Mouse (Mus musculus) spleen, adult 2 months (tissue): ENCODE results near the gene Rab3c.

Experiments used
- CTCF ChIP-seq: fragments of 200-500 bp; IDR thresholded peaks from 2 replicates; pipeline ENCODE4 v1.5.1; 2011; ENCODE audit warnings: mild to moderate bottlenecking, inconsistent platforms; ENCODE audit not compliant: insufficient read depth, insufficient read length, insufficient replicate concordance; ENCODE audit errors: extremely low read depth
- POLR2A ChIP-seq: fragments of 200-500 bp; IDR thresholded peaks from 2 replicates; pipeline ENCODE4 v1.6.1; 2011; ENCODE audit warnings: low read depth, low read length, inconsistent platforms

DNA sequence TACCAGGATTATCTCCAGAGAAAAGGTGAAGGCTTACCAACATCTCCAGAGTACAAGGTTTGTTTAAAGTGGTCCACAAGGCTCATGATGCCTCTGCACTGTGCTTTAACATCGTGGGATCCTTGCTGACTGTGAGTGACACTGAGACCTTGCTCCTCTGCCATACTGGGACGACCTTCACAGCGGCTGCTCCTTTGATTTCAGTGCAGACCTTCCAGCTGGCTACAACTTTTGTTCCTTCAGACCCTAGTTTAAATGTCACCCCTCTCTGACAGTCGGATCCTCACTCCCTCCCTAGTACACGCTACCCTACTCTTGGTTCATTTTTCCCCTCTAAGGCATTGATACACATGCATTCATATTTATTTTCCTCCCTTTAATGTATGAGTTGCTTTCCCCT lies 142.2 kb downstream of the Rab3c start:
- no peak for TF ChIP-seq CTCF
- no peak for TF ChIP-seq POLR2A
